Mouse (Mus musculus) lung, postnatal 0 days (tissue): ENCODE measurements at regions not wholly inside any gene's neighbourhood (a gene's known extent, or its start where the extent isn't known, plus 50 kb on each side); places are given as distances from the start of the nearest gene placed in this dataset.

Experiments
- ATAC-seq: fragments of 200-750 bp; cut with Nextera tagmentation; 2 replicates; pipeline ENCODE4 v1.8.0; 2017; ENCODE audit warnings: moderate library complexity
- DNase-seq: peaks from one replicate; pipeline ENCODE4 v3.0.0-alpha.2; 2016; ENCODE audit warnings: low spot score
- H3K27ac ChIP-seq: fragments of 300-500 bp; sonication (generic); 2 replicates; pipeline ENCODE4 v1.5.1; 2014; ENCODE audit warnings: antibody characterized with exemption, mild to moderate bottlenecking, low read length, mixed read lengths
- H3K27me3 ChIP-seq: fragments of 300-500 bp; sonication (generic); replicated peaks from 2 replicates; pipeline ENCODE4 v1.6.1; 2014; ENCODE audit warnings: low read length, mixed read lengths; ENCODE audit not compliant: insufficient read depth
- H3K36me3 ChIP-seq: fragments of 300-500 bp; sonication (generic); 2 replicates; pipeline ENCODE4 v1.6.1; 2014; ENCODE audit warnings: low read length, mixed read lengths; ENCODE audit not compliant: insufficient read depth
- H3K4me1 ChIP-seq: fragments of 300-500 bp; sonication (generic); 2 replicates; pipeline ENCODE4 v1.6.1; 2014; ENCODE audit warnings: antibody characterized with exemption, low read depth, low read length, mixed read lengths; ENCODE audit not compliant: insufficient read depth
- H3K4me2 ChIP-seq: fragments of 300-500 bp; sonication (generic); replicated peaks from 2 replicates; pipeline ENCODE4 v1.6.1; 2014; ENCODE audit warnings: low read depth, mild to moderate bottlenecking, low read length, moderate library complexity, mixed read lengths
- H3K4me3 ChIP-seq: fragments of 300-500 bp; sonication (generic); 2 replicates; pipeline ENCODE4 v1.5.1; 2014; ENCODE audit warnings: low read depth, low read length
- H3K9ac ChIP-seq: fragments of 300-500 bp; sonication (generic); replicated peaks from 2 replicates; pipeline ENCODE4 v1.6.1; 2014; ENCODE audit warnings: low read depth, mild to moderate bottlenecking
- H3K9me3 ChIP-seq: fragments of 300-500 bp; sonication (generic); 2 replicates; pipeline ENCODE4 v1.6.1; 2016; ENCODE audit warnings: low read length, mixed read lengths
- CTCF ChIP-seq: IDR thresholded peaks from 2 replicates; pipeline ENCODE4 v1.5.1; 2016; ENCODE audit warnings: antibody characterized with exemption, mild to moderate bottlenecking
- EP300 ChIP-seq: IDR thresholded peaks from 2 replicates; pipeline ENCODE4 v1.6.1; 2016; ENCODE audit warnings: antibody characterized with exemption, mild to moderate bottlenecking, control low read depth
- WGBS: fragments of 180-500 bp; shearing (Covaris S2); extraction: QIAGEN DNeasy Blood & Tissue Kit; methylation state at CpG from one replicate; pipeline ENCODE4 v1.1.7; 2014; 5-methylcytosine and 5-hydroxymethylcytosine counted together

- H3K4me2 ChIP-seq: no peak overlapping the region
- no peak overlapping the region for H3K4me3 ChIP-seq
- no peaks in the 10 kb centered on the region for H3K36me3 ChIP-seq
- DNase-seq (no peak), ATAC-seq (no peak)
- 92% methylated on average over 5 of the region's 5 CpGs for WGBS
- H3K4me1 ChIP-seq: no peaks in the 10 kb centered on the region
- no peak overlapping the region for H3K27ac ChIP-seq
- no peaks in the 10 kb centered on the region for H3K27me3 ChIP-seq
- no peak overlapping the region for H3K9ac ChIP-seq
- H3K9me3 ChIP-seq: no peaks in the 10 kb centered on the region
- no peak for TF ChIP-seq CTCF
- no peak for TF ChIP-seq EP300
Observed at GRCm38 (mm10) chr12:52442337-52442736, 61.4 kb upstream of the Arhgap5 start.

- H3K27ac ChIP-seq: no peak overlapping the region
Observed at GRCm38 (mm10) chr12:52445731-52446130, 58.0 kb upstream of the Arhgap5 start.

GRCm38 (mm10) chr12:52446501-52446900, 57.3 kb upstream of the Arhgap5 start:
- no peaks in the 10 kb centered on the region for H3K36me3 ChIP-seq
- H3K4me3 ChIP-seq: no peak overlapping the region
- H3K27ac ChIP-seq: no peak overlapping the region
- no peak overlapping the region for H3K4me2 ChIP-seq
- ATAC-seq (no peak), DNase-seq (peak; percentile 9)
- no peaks in the 10 kb centered on the region; the same call in 1 of the 2 replicates for H3K4me1 ChIP-seq
- no peaks in the 10 kb centered on the region for H3K27me3 ChIP-seq
- 65% methylated on average over 7 of the region's 7 CpGs for WGBS
- TF ChIP-seq EP300 (no peak), CTCF (no peak)
- no peak overlapping the region for H3K9ac ChIP-seq
- H3K9me3 ChIP-seq: no peaks in the 10 kb centered on the region

More at GRCm38 (mm10) chr12:52445731-52446130, 58.0 kb upstream of the Arhgap5 start:
- no peaks in the 10 kb centered on the region; the same call in 1 of the 2 replicates for H3K4me1 ChIP-seq
- no peaks in the 10 kb centered on the region for H3K27me3 ChIP-seq
- 23% methylated on average over 2 of the region's 2 CpGs for WGBS
- no peak for TF ChIP-seq EP300
- no peak for ATAC-seq
- H3K9ac ChIP-seq: no peak overlapping the region
- DNase-seq: no peak
- H3K4me2 ChIP-seq: no peak overlapping the region
- no peaks in the 10 kb centered on the region for H3K36me3 ChIP-seq
- no peak overlapping the region for H3K4me3 ChIP-seq
- no peaks in the 10 kb centered on the region for H3K9me3 ChIP-seq

- no peaks in the 10 kb centered on the region for H3K36me3 ChIP-seq
- H3K4me1 ChIP-seq: no peaks in the 10 kb centered on the region; the same call in 1 of the 2 replicates
- TF ChIP-seq CTCF: no peak
- TF ChIP-seq EP300: no peak
- 55% methylated on average over 5 of the region's 5 CpGs for WGBS
- H3K27me3 ChIP-seq: no peaks in the 10 kb centered on the region
- ATAC-seq (no peak), DNase-seq (no peak)
- no peak overlapping the region for H3K4me3 ChIP-seq
- no peak overlapping the region for H3K9ac ChIP-seq
- H3K4me2 ChIP-seq: no peak overlapping the region
- H3K27ac ChIP-seq: no peak overlapping the region
- H3K9me3 ChIP-seq: no peaks in the 10 kb centered on the region
Observed at GRCm38 (mm10) chr12:52447482-52447881, 56.3 kb upstream of the Arhgap5 start.

GRCm38 (mm10) chr12:52448218-52448617, 55.6 kb upstream of the Arhgap5 start:
- H3K4me2 ChIP-seq: no peak overlapping the region
- no peaks in the 10 kb centered on the region; the same call in 1 of the 2 replicates for H3K4me1 ChIP-seq
- no peaks in the 10 kb centered on the region for H3K36me3 ChIP-seq
- WGBS: 37% methylated on average over 1 of the region's 1 CpGs
- ATAC-seq (0 out of 2 replicates have a peak, but pooled peaks have one; percentile 26), DNase-seq (peak; percentile 43)
- TF ChIP-seq CTCF: no peak
- no peak for TF ChIP-seq EP300
- H3K27me3 ChIP-seq: no peaks in the 10 kb centered on the region
- H3K9me3 ChIP-seq: no peaks in the 10 kb centered on the region
- H3K4me3 ChIP-seq: no peak overlapping the region
- H3K27ac ChIP-seq: no peak overlapping the region
- H3K9ac ChIP-seq: no peak overlapping the region

- no peak for ATAC-seq
Observed at GRCm38 (mm10) chr12:52453890-52454289, 49.9 kb upstream of the Arhgap5 start.

More at GRCm38 (mm10) chr12:52453890-52454289, 49.9 kb upstream of the Arhgap5 start:
- DNase-seq: no peak
- Histone ChIP-seq H3K27ac (no peak overlapping the region), H3K27me3 (no peaks in the 10 kb centered on the region), H3K4me2 (no peak overlapping the region), H3K36me3 (no peaks in the 10 kb centered on the region), H3K4me3 (no peak overlapping the region), H3K9ac (no peak overlapping the region), H3K9me3 (no peaks in the 10 kb centered on the region), H3K4me1 (no peaks in the 10 kb centered on the region)
- TF ChIP-seq EP300 (no peak), CTCF (no peak)
- 83% methylated on average over 5 of the region's 5 CpGs for WGBS
